Mouse (Mus musculus): Measurements from ENCODE around the gene Vmp1.

GRCm38 (mm10) chr11:86595366-86595765 lies 88.3 kb downstream of the Vmp1 start:
- TF ChIP-seq POLR2A (IDR thresholded peaks at IDR 0.05; ENCODE audit: low read depth, low read length) = no peak
- TF ChIP-seq CTCF (IDR thresholded peaks at IDR 0.05; ENCODE audit: extremely low read depth, insufficient read depth, insufficient read length, insufficient replicate concordance) = no peak
